Mouse (Mus musculus) lung, adult 2 months (tissue): ENCODE results near the gene Rai14. TPM values are rescaled to one million over a fixed set of nuclear protein-coding genes. Genes with fewer than 3 reads are reported as not detected.

Source experiments
- DNase-seq: peaks from one replicate; pipeline ENCODE4 v3.0.0; 2022
- H3K4me1 ChIP-seq: fragments of 200-500 bp; 2 replicates; pipeline ENCODE4 v1.6.1; 2011; ENCODE audit warnings: low read length; ENCODE audit not compliant: control insufficient read depth, insufficient read depth
- H3K4me3 ChIP-seq: fragments of 200-500 bp; replicated peaks from 2 replicates; pipeline ENCODE3; 2011; ENCODE audit warnings: low read depth, mild to moderate bottlenecking, control low read depth, low read length; ENCODE audit errors: extremely low read depth
- CTCF ChIP-seq: fragments of 200-500 bp; IDR thresholded peaks from 2 replicates; pipeline ENCODE4 v1.5.1; 2011; ENCODE audit warnings: mild to moderate bottlenecking, low read length, control low read depth; ENCODE audit not compliant: insufficient read depth
- POLR2A ChIP-seq: fragments of 200-500 bp; IDR thresholded peaks from 2 replicates; pipeline ENCODE4 v1.6.1; 2011; ENCODE audit warnings: low read depth, mild to moderate bottlenecking, control low read depth, low read length, borderline replicate concordance; ENCODE audit errors: extremely low read depth
- WGBS: fragments of 180-500 bp; shearing (Covaris S2); methylation state at CpG from one replicate; pipeline ENCODE4 v1.1.7; 2018; 5-methylcytosine and 5-hydroxymethylcytosine counted together
- polyA plus RNA-seq: library from polyadenylated mRNA; depleted of rRNA; stranded (reverse); fragments of >200 nt; gene quantifications from 2 replicates; pipeline ENCODE4 v1.2.3, GENCODE M21; 2012

The Rai14 gene
- polyA plus RNA-seq, 1 experiment: 14.3 TPM

- TF ChIP-seq CTCF (no peak), POLR2A (no peak)
- no peaks in the 10 kb centered on the region for H3K4me1 ChIP-seq
- DNase-seq: no peak
- WGBS: 90% methylated on average over 2 of the region's 2 CpGs
- H3K4me3 ChIP-seq: no peak overlapping the region
Observed at GRCm38 (mm10) chr15:10618276-10618675, 96.1 kb downstream of the Rai14 start.

DNA sequence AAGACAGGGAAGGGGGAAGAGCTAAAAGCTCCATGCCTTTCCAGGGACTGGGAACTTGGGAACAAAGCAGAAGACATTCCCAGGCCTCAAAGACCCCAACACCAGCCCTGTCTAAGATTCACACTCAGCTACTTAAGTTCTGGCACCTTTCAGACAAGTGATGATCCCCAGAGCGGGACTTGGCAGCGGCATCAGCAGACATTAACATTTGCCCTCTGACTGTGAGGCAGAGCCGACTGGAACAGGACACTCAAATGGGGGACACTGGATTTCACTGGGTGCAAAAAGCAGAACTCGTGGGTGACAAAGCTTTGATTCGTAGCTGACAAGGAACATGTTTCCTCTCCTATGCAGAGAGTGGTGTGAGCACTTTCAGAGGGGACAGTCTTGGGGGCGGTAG is 98.4 kb downstream of the Rai14 start:
- TF ChIP-seq CTCF: no peak
- TF ChIP-seq POLR2A: no peak
- no peak for DNase-seq
- Histone ChIP-seq H3K4me1 (no peaks in the 10 kb centered on the region), H3K4me3 (no peak overlapping the region)
- 60% methylated on average over 6 of the region's 6 CpGs for whole genome bisulfite sequencing

DNA sequence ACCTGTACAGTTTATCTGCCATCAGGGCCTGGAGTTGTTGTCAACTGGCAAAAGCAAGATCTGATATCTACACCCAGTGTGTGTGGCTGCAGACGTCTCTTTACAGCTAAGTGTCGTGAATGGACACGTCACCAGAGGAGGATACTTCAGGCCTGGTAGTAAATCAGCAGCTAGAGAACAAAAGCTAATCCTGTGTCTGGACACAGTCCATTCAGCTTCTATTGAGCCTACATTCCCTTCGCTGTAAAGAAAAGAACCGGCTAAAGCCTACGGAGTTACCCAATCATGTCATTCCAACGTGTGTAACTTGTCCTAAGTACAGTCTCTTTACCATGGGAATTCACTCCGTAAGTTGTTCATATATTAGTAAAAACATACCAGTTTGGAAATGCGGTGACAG is 103.4 kb downstream of the Rai14 start:
- Histone ChIP-seq H3K4me3 (no peak overlapping the region), H3K4me1 (no peaks in the 10 kb centered on the region)
- no peak for DNase-seq
- WGBS: 89% methylated on average over 9 of the region's 9 CpGs
- TF ChIP-seq POLR2A (no peak), CTCF (no peak)

- TF ChIP-seq CTCF: no peak
- TF ChIP-seq POLR2A: no peak
- H3K4me1 ChIP-seq: no peaks in the 10 kb centered on the region
- no peak for DNase-seq
- 94% methylated on average over 4 of the region's 4 CpGs for WGBS
- no peak overlapping the region for H3K4me3 ChIP-seq
Observed at GRCm38 (mm10) chr15:10609107-10609506, 105.3 kb downstream of the Rai14 start.

DNA sequence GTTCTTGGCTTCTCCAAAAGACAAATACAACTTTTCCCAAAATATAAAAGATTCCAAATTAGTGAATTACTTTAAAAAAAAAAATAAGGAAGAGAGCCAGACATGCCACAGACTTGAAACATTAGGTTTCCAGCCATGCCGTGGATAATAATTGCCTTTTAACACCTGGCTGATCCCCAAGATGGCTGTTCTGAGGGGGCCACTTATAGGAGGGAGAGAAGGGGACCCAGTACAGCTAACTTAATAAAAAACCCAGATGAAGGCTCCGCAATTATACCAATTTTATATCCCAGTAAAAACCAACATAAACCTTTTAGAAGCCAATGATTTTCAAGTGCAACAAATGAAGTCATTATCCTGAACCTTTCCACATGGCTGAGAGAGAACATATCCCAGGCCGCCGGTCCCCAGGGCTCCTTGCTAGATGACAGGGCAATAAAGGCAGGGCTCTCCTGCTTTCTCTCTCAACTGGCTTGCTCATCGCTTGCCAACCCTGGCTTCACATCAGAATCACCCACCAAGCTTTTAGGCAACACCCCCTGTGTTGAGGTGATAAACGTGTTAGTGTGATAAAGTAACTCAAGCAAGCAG is 105.8 kb downstream of the Rai14 start:
- WGBS: 80% methylated on average over 6 of the region's 6 CpGs
- DNase-seq: no peak
- Histone ChIP-seq H3K4me3 (no peak overlapping the region), H3K4me1 (no peaks in the 10 kb centered on the region)
- no peak for TF ChIP-seq POLR2A
- TF ChIP-seq CTCF: no peak

- no peak for TF ChIP-seq POLR2A
- TF ChIP-seq CTCF: no peak
- H3K4me3 ChIP-seq: no peak overlapping the region
- H3K4me1 ChIP-seq: peaks cover 7% of the 10 kb centered on the region
- DNase-seq: no peak
- WGBS: 52% methylated on average over 7 of the region's 7 CpGs
Observed at GRCm38 (mm10) chr15:10599413-10599812, 115.0 kb downstream of the Rai14 start.

- no peak for DNase-seq
- Histone ChIP-seq H3K4me1 (peaks cover 7% of the 10 kb centered on the region), H3K4me3 (no peak overlapping the region)
- 58% methylated on average over 16 of the region's 16 CpGs for WGBS
- TF ChIP-seq CTCF (no peak), POLR2A (no peak)
Observed at GRCm38 (mm10) chr15:10598259-10599225, 115.9 kb downstream of the Rai14 start.

DNA sequence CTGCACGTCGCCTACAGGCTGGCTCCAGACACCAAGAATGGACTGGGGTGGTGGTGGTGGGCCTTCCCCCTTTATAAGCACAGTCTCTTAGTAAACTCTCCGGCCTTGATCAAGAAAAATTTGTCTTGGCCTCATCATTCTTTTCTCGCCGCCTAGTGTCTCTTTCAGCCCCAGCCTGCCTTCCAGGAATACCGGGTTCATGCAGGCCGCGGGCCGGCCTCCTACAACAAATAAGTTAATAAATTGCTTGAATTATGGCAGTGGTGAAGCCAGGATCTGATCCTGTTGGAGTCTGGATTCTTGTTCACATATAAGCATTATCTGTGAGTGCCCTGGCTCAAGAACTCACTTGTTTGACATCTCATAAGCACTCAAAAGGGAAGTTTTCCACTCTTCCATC is 117.6 kb downstream of the Rai14 start:
- peaks cover 7% of the 10 kb centered on the region for H3K4me1 ChIP-seq
- DNase-seq: no peak
- 85% methylated on average over 9 of the region's 9 CpGs for WGBS
- TF ChIP-seq CTCF: no peak
- no peak for TF ChIP-seq POLR2A
- H3K4me3 ChIP-seq: no peak overlapping the region

DNA sequence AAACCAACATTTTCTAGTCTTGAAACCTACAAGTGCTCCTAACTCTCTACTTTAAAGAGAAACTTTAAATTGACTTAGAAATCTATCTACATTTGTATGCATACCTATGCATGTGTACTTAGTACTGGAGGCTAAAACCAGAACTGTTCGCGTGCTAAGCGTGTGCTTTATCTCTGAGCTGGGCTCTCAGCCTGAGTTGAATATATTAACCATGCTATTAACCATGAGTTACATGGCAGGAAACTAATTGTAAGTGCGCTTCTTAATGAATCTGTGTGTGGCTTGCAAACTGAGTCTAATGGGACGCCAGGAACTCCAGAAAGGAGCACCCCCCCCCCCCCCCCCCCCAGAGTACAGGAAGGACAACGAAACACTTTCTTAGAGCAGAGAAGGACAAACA is 119.0 kb downstream of the Rai14 start:
- H3K4me3 ChIP-seq: no peak overlapping the region
- 77% methylated on average over 6 of the region's 6 CpGs for WGBS
- TF ChIP-seq CTCF (no peak), POLR2A (no peak)
- no peak for DNase-seq
- H3K4me1 ChIP-seq: peaks cover 7% of the 10 kb centered on the region

- WGBS: 86% methylated on average over 10 of the region's 10 CpGs
Observed at GRCm38 (mm10) chr15:10594910-10595309, 119.5 kb downstream of the Rai14 start.

DNA sequence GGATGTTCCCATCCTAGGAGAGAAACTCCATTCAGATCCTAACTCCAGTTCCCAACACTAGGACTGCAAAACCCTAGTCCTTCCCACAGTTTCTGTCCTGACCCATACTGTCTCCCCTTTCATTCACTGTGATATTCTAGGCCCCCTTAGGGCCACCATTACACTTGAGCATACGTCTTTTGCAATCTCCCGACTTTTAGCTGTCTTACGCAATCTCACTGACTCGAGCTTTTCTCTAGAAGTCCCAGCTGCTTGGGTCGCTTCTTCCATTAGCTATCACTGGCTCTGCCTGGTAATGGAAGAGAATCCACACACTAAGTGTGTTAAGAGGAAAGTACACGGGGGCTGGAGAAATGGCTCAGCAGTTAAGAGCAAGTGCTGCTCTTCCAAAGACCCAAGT is 121.3 kb downstream of the Rai14 start:
- WGBS: 68% methylated on average over 6 of the region's 6 CpGs
- Histone ChIP-seq H3K4me3 (no peak overlapping the region), H3K4me1 (peaks cover under 1% of the 10 kb centered on the region; the same call in 1 of the 2 replicates)
- TF ChIP-seq POLR2A: no peak
- TF ChIP-seq CTCF: no peak
- no peak for DNase-seq

More at GRCm38 (mm10) chr15:10594910-10595309, 119.5 kb downstream of the Rai14 start:
- DNase-seq: no peak
- peaks cover 7% of the 10 kb centered on the region for H3K4me1 ChIP-seq
- no peak for TF ChIP-seq POLR2A
- no peak for TF ChIP-seq CTCF
- H3K4me3 ChIP-seq: no peak overlapping the region
